Mouse (Mus musculus): ENCODE results near the gene Mkrn1. TPM values are rescaled to one million over a fixed set of nuclear protein-coding genes. Genes with fewer than 3 reads are reported as not detected.

Gene Mkrn1
- polyA plus RNA-seq, 1 experiment from 2014 or later, result 66.8 TPM

- Histone ChIP-seq H3K9me3 (replicated peaks; ENCODE audit: low read length) (no peaks in the 10 kb centered on the region), H3K27ac (no peak overlapping the region), H3K4me3 (replicated peaks; ENCODE audit: low read depth, low read length) (no peak overlapping the region), H3K9ac (ENCODE audit: low read depth, low read length) (no peak overlapping the region), H3K4me1 (replicated peaks; ENCODE audit: insufficient read depth, low read length) (no peaks in the 10 kb centered on the region), H3K27me3 (ENCODE audit: insufficient read depth, low read length) (no peaks in the 10 kb centered on the region), H3K4me2 (ENCODE audit: low read length) (no peak overlapping the region), H3K36me3 (ENCODE audit: insufficient read depth, low read length) (no peaks in the 10 kb centered on the region)
- DNase-seq (ENCODE audit: low spot score) (no peak), ATAC-seq (replicated peaks; ENCODE audit: low FRiP score, low read depth) (no peak)
- 88% methylated on average over 1 of the region's 1 CpGs for WGBS
- peak; percentile 50; the same call in 1 of the 2 replicates for TF ChIP-seq CTCF (IDR thresholded peaks at IDR 0.05; ENCODE audit: low read depth)
These were observed 6.2 kb downstream of the Mkrn1 start for GRCm38 (mm10) chr6:39414106-39414505.

GRCm38 (mm10) chr6:39406480-39406879 lies 13.8 kb downstream of the Mkrn1 start:
- H3K36me3 ChIP-seq (ENCODE audit: insufficient read depth, low read length), result peaks cover 9% of the 10 kb centered on the region; the same call in 1 of the 2 replicates
- H3K4me2 ChIP-seq (ENCODE audit: low read length), result no peak overlapping the region
- no peak overlapping the region for H3K9ac ChIP-seq (ENCODE audit: low read depth, low read length)
- ATAC-seq (replicated peaks; ENCODE audit: low FRiP score, low read depth) (no peak), DNase-seq (ENCODE audit: low spot score) (no peak)
- no peak for TF ChIP-seq CTCF (IDR thresholded peaks at IDR 0.05; ENCODE audit: low read depth)
- H3K4me3 ChIP-seq (replicated peaks; ENCODE audit: low read depth, low read length), result no peak overlapping the region
- WGBS, result 93% methylated on average over 5 of the region's 5 CpGs
- no peaks in the 10 kb centered on the region for H3K9me3 ChIP-seq (replicated peaks; ENCODE audit: low read length)
- H3K27me3 ChIP-seq (ENCODE audit: insufficient read depth, low read length), result no peaks in the 10 kb centered on the region
- no peak overlapping the region for H3K27ac ChIP-seq
- H3K4me1 ChIP-seq (replicated peaks; ENCODE audit: insufficient read depth, low read length), result no peaks in the 10 kb centered on the region

GRCm38 (mm10) chr6:39403136-39403535 lies 17.1 kb downstream of the Mkrn1 start:
- H3K4me2 ChIP-seq (ENCODE audit: low read length), result no peak overlapping the region
- H3K36me3 ChIP-seq (ENCODE audit: insufficient read depth, low read length), result peaks cover 14% of the 10 kb centered on the region
- no peak overlapping the region for H3K9ac ChIP-seq (ENCODE audit: low read depth, low read length)
- H3K4me1 ChIP-seq (replicated peaks; ENCODE audit: insufficient read depth, low read length), result no peaks in the 10 kb centered on the region
- TF ChIP-seq CTCF (IDR thresholded peaks at IDR 0.05; ENCODE audit: low read depth), result no peak
- 67% methylated on average over 2 of the region's 2 CpGs for WGBS
- H3K27me3 ChIP-seq (ENCODE audit: insufficient read depth, low read length), result no peaks in the 10 kb centered on the region
- no peaks in the 10 kb centered on the region for H3K9me3 ChIP-seq (replicated peaks; ENCODE audit: low read length)
- H3K27ac ChIP-seq, result no peak overlapping the region
- no peak overlapping the region for H3K4me3 ChIP-seq (replicated peaks; ENCODE audit: low read depth, low read length)
- DNase-seq (ENCODE audit: low spot score), result no peak
- ATAC-seq (replicated peaks; ENCODE audit: low FRiP score, low read depth), result no peak

- Histone ChIP-seq H3K9me3 (replicated peaks; ENCODE audit: low read length) (no peaks in the 10 kb centered on the region), H3K4me2 (ENCODE audit: low read length) (no peak overlapping the region), H3K4me3 (replicated peaks; ENCODE audit: low read depth, low read length) (no peak overlapping the region), H3K27me3 (ENCODE audit: insufficient read depth, low read length) (no peaks in the 10 kb centered on the region), H3K27ac (no peak overlapping the region), H3K4me1 (replicated peaks; ENCODE audit: insufficient read depth, low read length) (no peaks in the 10 kb centered on the region), H3K36me3 (ENCODE audit: insufficient read depth, low read length) (peaks cover 14% of the 10 kb centered on the region), H3K9ac (ENCODE audit: low read depth, low read length) (no peak overlapping the region)
- 70% methylated on average over 7 of the region's 7 CpGs for WGBS
- DNase-seq (ENCODE audit: low spot score), result peak; percentile 68
- TF ChIP-seq CTCF (IDR thresholded peaks at IDR 0.05; ENCODE audit: low read depth), result peak; percentile 76
- ATAC-seq (replicated peaks; ENCODE audit: low FRiP score, low read depth), result peak; percentile 76; the same call in 1 of the 2 replicates
These were observed 19.9 kb downstream of the Mkrn1 start for GRCm38 (mm10) chr6:39400343-39400742.

- no peaks in the 10 kb centered on the region for H3K4me1 ChIP-seq (replicated peaks; ENCODE audit: insufficient read depth, low read length)
- TF ChIP-seq CTCF (IDR thresholded peaks at IDR 0.05; ENCODE audit: low read depth), result no peak
- H3K9ac ChIP-seq (ENCODE audit: low read depth, low read length), result no peak overlapping the region
- 82% methylated on average over 9 of the region's 9 CpGs for WGBS
- no peak overlapping the region for H3K27ac ChIP-seq
- no peak for ATAC-seq (replicated peaks; ENCODE audit: low FRiP score, low read depth)
- H3K4me2 ChIP-seq (ENCODE audit: low read length), result no peak overlapping the region
- peaks cover 7% of the 10 kb centered on the region; the same call in 1 of the 2 replicates for H3K36me3 ChIP-seq (ENCODE audit: insufficient read depth, low read length)
- H3K4me3 ChIP-seq (replicated peaks; ENCODE audit: low read depth, low read length), result no peak overlapping the region
- no peaks in the 10 kb centered on the region for H3K27me3 ChIP-seq (ENCODE audit: insufficient read depth, low read length)
- H3K9me3 ChIP-seq (replicated peaks; ENCODE audit: low read length), result no peaks in the 10 kb centered on the region
- DNase-seq (ENCODE audit: low spot score), result no peak
These were observed 21.9 kb downstream of the Mkrn1 start for GRCm38 (mm10) chr6:39398342-39398741.

- no peak for ATAC-seq (replicated peaks; ENCODE audit: low FRiP score, low read depth)
- WGBS, result 98% methylated on average over 6 of the region's 6 CpGs
- no peak for DNase-seq (ENCODE audit: low spot score)
- H3K4me2 ChIP-seq (ENCODE audit: low read length), result no peak overlapping the region
- no peak overlapping the region for H3K4me3 ChIP-seq (replicated peaks; ENCODE audit: low read depth, low read length)
- no peaks in the 10 kb centered on the region for H3K9me3 ChIP-seq (replicated peaks; ENCODE audit: low read length)
- no peak for TF ChIP-seq CTCF (IDR thresholded peaks at IDR 0.05; ENCODE audit: low read depth)
- no peaks in the 10 kb centered on the region for H3K27me3 ChIP-seq (ENCODE audit: insufficient read depth, low read length)
- H3K27ac ChIP-seq, result no peak overlapping the region
- peaks cover 5% of the 10 kb centered on the region; the same call in 1 of the 2 replicates for H3K36me3 ChIP-seq (ENCODE audit: insufficient read depth, low read length)
- H3K4me1 ChIP-seq (replicated peaks; ENCODE audit: insufficient read depth, low read length), result no peaks in the 10 kb centered on the region
- no peak overlapping the region for H3K9ac ChIP-seq (ENCODE audit: low read depth, low read length)
These were observed 23.2 kb downstream of the Mkrn1 start for GRCm38 (mm10) chr6:39397046-39397445.

GRCm38 (mm10) chr6:39395916-39396315 lies 24.3 kb downstream of the Mkrn1 start:
- no peak for ATAC-seq (replicated peaks; ENCODE audit: low FRiP score, low read depth)
- TF ChIP-seq CTCF (IDR thresholded peaks at IDR 0.05; ENCODE audit: low read depth), result no peak
- Histone ChIP-seq H3K4me3 (replicated peaks; ENCODE audit: low read depth, low read length) (no peak overlapping the region), H3K4me1 (replicated peaks; ENCODE audit: insufficient read depth, low read length) (no peaks in the 10 kb centered on the region), H3K9ac (ENCODE audit: low read depth, low read length) (no peak overlapping the region), H3K27me3 (ENCODE audit: insufficient read depth, low read length) (no peaks in the 10 kb centered on the region), H3K27ac (no peak overlapping the region), H3K36me3 (ENCODE audit: insufficient read depth, low read length) (peaks cover 5% of the 10 kb centered on the region; the same call in 1 of the 2 replicates), H3K4me2 (ENCODE audit: low read length) (no peak overlapping the region), H3K9me3 (replicated peaks; ENCODE audit: low read length) (no peaks in the 10 kb centered on the region)
- 50% methylated on average over 4 of the region's 4 CpGs for WGBS
- no peak for DNase-seq (ENCODE audit: low spot score)

Measured in kidney, postnatal 0 days (tissue).